Mouse (Mus musculus) intestine, postnatal 0 days (tissue): ENCODE measurements around the gene Nup85. TPM values are rescaled to one million over a fixed set of nuclear protein-coding genes. Genes with fewer than 3 reads are reported as not detected.

Source experiments
- ATAC-seq: fragments of 200-750 bp; cut with Nextera tagmentation; 2 replicates; pipeline ENCODE4 v1.8.0; 2017; ENCODE audit warnings: mild to moderate bottlenecking, moderate TSS enrichment, moderate library complexity
- H3K27ac ChIP-seq: fragments of 300-500 bp; sonication (generic); 2 replicates; pipeline ENCODE4 v1.5.1; 2014; ENCODE audit warnings: mild to moderate bottlenecking, low read depth, low read length, moderate library complexity
- H3K27me3 ChIP-seq: fragments of 300-500 bp; sonication (generic); replicated peaks from 2 replicates; pipeline ENCODE4 v1.6.1; 2014; ENCODE audit warnings: low read length, mixed read lengths; ENCODE audit not compliant: control insufficient read depth, insufficient read depth
- H3K36me3 ChIP-seq: fragments of 300-500 bp; sonication (generic); 2 replicates; pipeline ENCODE4 v1.6.1; 2014; ENCODE audit warnings: mild to moderate bottlenecking, moderate library complexity; ENCODE audit not compliant: control insufficient read depth, insufficient read depth
- H3K4me1 ChIP-seq: fragments of 300-500 bp; sonication (generic); replicated peaks from 2 replicates; pipeline ENCODE4 v1.6.1; 2014; ENCODE audit warnings: antibody characterized with exemption, low read length, mixed read lengths; ENCODE audit not compliant: control insufficient read depth, insufficient read depth
- H3K4me2 ChIP-seq: fragments of 300-500 bp; sonication (generic); replicated peaks from 2 replicates; pipeline ENCODE4 v1.6.1; 2014; ENCODE audit warnings: low read depth, mild to moderate bottlenecking, moderate library complexity
- H3K4me3 ChIP-seq: fragments of 300-500 bp; sonication (generic); 2 replicates; pipeline ENCODE4 v1.5.1; 2014; ENCODE audit warnings: low read depth, low read length
- H3K9ac ChIP-seq: fragments of 300-500 bp; sonication (generic); 2 replicates; pipeline ENCODE4 v1.6.1; 2014; ENCODE audit warnings: mild to moderate bottlenecking, low read depth, low read length
- H3K9me3 ChIP-seq: fragments of 300-500 bp; sonication (generic); 2 replicates; pipeline ENCODE4 v1.6.1; 2016; ENCODE audit warnings: mixed run types; ENCODE audit not compliant: control insufficient read depth
- CTCF ChIP-seq: sonication (generic); IDR thresholded peaks from 2 replicates; pipeline ENCODE4 v1.5.1; 2016; ENCODE audit warnings: low read depth, mild to moderate bottlenecking, control low read depth, antibody characterized with exemption, moderate library complexity
- WGBS: fragments of 180-500 bp; shearing (Covaris S2); extraction: QIAGEN DNeasy Blood & Tissue Kit; methylation state at CpG from one replicate; pipeline ENCODE4 v1.1.7; 2014; 5-methylcytosine and 5-hydroxymethylcytosine counted together
- polyA plus RNA-seq: library from polyadenylated mRNA; unstranded; fragments of >200 nt; fragmentation: Nextera tagmentation; extraction: Ambion mirVana; gene quantifications from 2 replicates; pipeline ENCODE4 v1.2.1, GENCODE M21; 2015

Nup85 gene
- 30.4 and 31.5 TPM in 2 replicates for polyA plus RNA-seq

- Histone ChIP-seq H3K4me3 (peak within 1 kb of the TSS; percentile 80), H3K9me3 (no peaks in the 10 kb centered on the region), H3K4me1 (peaks cover 4% of the 10 kb centered on the region; the same call in 1 of the 2 replicates), H3K9ac (peak within 1 kb of the TSS; percentile 76), H3K27me3 (no peaks in the 10 kb centered on the region), H3K4me2 (peak within 1 kb of the TSS; percentile 76), H3K36me3 (peaks cover 24% of the 10 kb centered on the region), H3K27ac (peak within 1 kb of the TSS; percentile 81)
- peak; percentile 88 for ATAC-seq
- peak; percentile 17; the same call in 1 of the 2 replicates for TF ChIP-seq CTCF
- WGBS: 1% methylated on average over 42 of the region's 42 CpGs
These were observed at the start of gene Nup85 for GRCm38 (mm10) chr11:115564064-115564809. Gene Nup85 (plus strand): TSS chr11:115564434.

- Histone ChIP-seq H3K27me3 (no peaks in the 10 kb centered on the region), H3K4me2 (no peak overlapping the region), H3K4me3 (no peak overlapping the region), H3K36me3 (no peaks in the 10 kb centered on the region), H3K4me1 (peaks cover 8% of the 10 kb centered on the region), H3K27ac (no peak overlapping the region), H3K9ac (no peak overlapping the region), H3K9me3 (no peaks in the 10 kb centered on the region)
- ATAC-seq: no peak
- TF ChIP-seq CTCF: no peak
- 61% methylated on average over 6 of the region's 6 CpGs for WGBS
These were observed 49.2 kb upstream of the Nup85 start for GRCm38 (mm10) chr11:115515021-115515420.

GRCm38 (mm10) chr11:115516942-115517341 is 47.3 kb upstream of the Nup85 start:
- H3K27me3 ChIP-seq: no peaks in the 10 kb centered on the region
- no peaks in the 10 kb centered on the region for H3K9me3 ChIP-seq
- H3K4me1 ChIP-seq: peaks cover 4% of the 10 kb centered on the region
- no peak overlapping the region for H3K27ac ChIP-seq
- ATAC-seq: no peak
- 83% methylated on average over 5 of the region's 5 CpGs for WGBS
- no peak overlapping the region for H3K4me3 ChIP-seq
- H3K4me2 ChIP-seq: no peak overlapping the region
- no peak overlapping the region for H3K9ac ChIP-seq
- no peak for TF ChIP-seq CTCF
- no peaks in the 10 kb centered on the region for H3K36me3 ChIP-seq

- H3K36me3 ChIP-seq: peaks cover 12% of the 10 kb centered on the region
- no peaks in the 10 kb centered on the region for H3K9me3 ChIP-seq
- H3K4me3 ChIP-seq: no peak overlapping the region
- no peak overlapping the region for H3K27ac ChIP-seq
- no peak overlapping the region for H3K4me2 ChIP-seq
- no peak for TF ChIP-seq CTCF
- no peaks in the 10 kb centered on the region for H3K27me3 ChIP-seq
- WGBS: 73% methylated on average over 9 of the region's 9 CpGs
- no peak overlapping the region for H3K9ac ChIP-seq
- no peak for ATAC-seq
- H3K4me1 ChIP-seq: no peaks in the 10 kb centered on the region
These were observed 45.5 kb upstream of the Nup85 start for GRCm38 (mm10) chr11:115518693-115519092.

- WGBS: 86% methylated on average over 3 of the region's 3 CpGs
- Histone ChIP-seq H3K4me2 (no peak overlapping the region), H3K27me3 (no peaks in the 10 kb centered on the region), H3K9me3 (no peaks in the 10 kb centered on the region), H3K27ac (no peak overlapping the region), H3K9ac (no peak overlapping the region), H3K4me1 (no peaks in the 10 kb centered on the region), H3K36me3 (peaks cover 16% of the 10 kb centered on the region), H3K4me3 (no peak overlapping the region)
- TF ChIP-seq CTCF: no peak
- no peak for ATAC-seq
These were observed 44.7 kb upstream of the Nup85 start for GRCm38 (mm10) chr11:115519581-115519980.

GRCm38 (mm10) chr11:115520218-115520617 is 44.0 kb upstream of the Nup85 start:
- H3K9ac ChIP-seq: no peak overlapping the region
- ATAC-seq: no peak
- no peak for TF ChIP-seq CTCF
- no peak overlapping the region for H3K4me2 ChIP-seq
- no peaks in the 10 kb centered on the region for H3K27me3 ChIP-seq
- H3K4me3 ChIP-seq: no peak overlapping the region
- peaks cover 22% of the 10 kb centered on the region for H3K36me3 ChIP-seq
- no peak overlapping the region for H3K27ac ChIP-seq
- WGBS: 91% methylated on average over 2 of the region's 2 CpGs
- H3K9me3 ChIP-seq: no peaks in the 10 kb centered on the region
- no peaks in the 10 kb centered on the region for H3K4me1 ChIP-seq
